Mouse (Mus musculus): Measurements from ENCODE around the gene Mip. TPM values are rescaled to one million over a fixed set of nuclear protein-coding genes. Genes with fewer than 3 reads are reported as not detected.
A peak's percentile ranks its signal among the peaks of the same experiment; 100 is the strongest.
"Not testable (repeated sequence)": the region's sequence is repeated elsewhere in the genome, so short reads cannot be mapped to it uniquely, and the experiment has no call there.

Gene Mip
- total RNA-seq, 2 experiments from 2014 or later, result not detected

GRCm38 (mm10) chr10:128211390-128212108 lies 14.1 kb upstream of the Mip start, which contains the start of gene Spryd4:
Gene Spryd4 (minus strand): TSS chr10:128211807.
- DNase-seq, result peak; percentile 95

GRCm38 (mm10) chr10:128212148-128212547 lies 13.5 kb upstream of the Mip start:
- DNase-seq, result no peak

- DNase-seq, result peak; percentile 70
These were observed 12.7 kb upstream of the Mip start for GRCm38 (mm10) chr10:128212871-128213323.

GRCm38 (mm10) chr10:128214112-128214511 lies 11.5 kb upstream of the Mip start:
- not testable (repeated sequence) for DNase-seq

- no peak for DNase-seq
These were observed 10.7 kb upstream of the Mip start for GRCm38 (mm10) chr10:128214981-128215380.

GRCm38 (mm10) chr10:128218387-128219117 lies 7.1 kb upstream of the Mip start:
- DNase-seq, result no peak

- DNase-seq, result no peak
These were observed 3.9 kb upstream of the Mip start for GRCm38 (mm10) chr10:128221533-128222286.

GRCm38 (mm10) chr10:128225064-128225463 lies 574 bp upstream of the Mip start:
- no peak for DNase-seq

- DNase-seq, result no peak
These were observed 2.0 kb downstream of the Mip start for GRCm38 (mm10) chr10:128227592-128227991.

GRCm38 (mm10) chr10:128228009-128228408 lies 2.4 kb downstream of the Mip start:
- DNase-seq, result no peak

GRCm38 (mm10) chr10:128230582-128230981 lies 4.9 kb downstream of the Mip start:
- DNase-seq, result no peak

GRCm38 (mm10) chr10:128231146-128231545 lies 5.5 kb downstream of the Mip start:
- no peak for DNase-seq

GRCm38 (mm10) chr10:128231697-128232419 lies 6.2 kb downstream of the Mip start, which contains the start of gene Timeless:
Gene Timeless (plus strand): TSS chr10:128232065.
- peak; percentile 93 for DNase-seq

GRCm38 (mm10) chr10:128232420-128232985 lies 6.9 kb downstream of the Mip start:
- DNase-seq, result peak; percentile 60

- DNase-seq, result no peak
These were observed 10.7 kb downstream of the Mip start for GRCm38 (mm10) chr10:128236321-128236720.

GRCm38 (mm10) chr10:128237807-128238480 lies 12.3 kb downstream of the Mip start:
- DNase-seq, result peak; percentile 39

GRCm38 (mm10) chr10:128239140-128239539 lies 13.5 kb downstream of the Mip start:
- no peak for DNase-seq

GRCm38 (mm10) chr10:128240131-128240530 lies 14.5 kb downstream of the Mip start:
- no peak for DNase-seq

GRCm38 (mm10) chr10:128243252-128243651 lies 17.6 kb downstream of the Mip start:
- no peak for DNase-seq

GRCm38 (mm10) chr10:128244121-128244520 lies 18.5 kb downstream of the Mip start:
- no peak for DNase-seq
